Mouse (Mus musculus) 3134 (cell line): ENCODE measurements at regions not wholly inside any gene's neighbourhood (a gene's known extent, or its start where the extent isn't known, plus 50 kb on each side); places are given as distances from the start of the nearest gene placed in this dataset.

Source experiments
- DNase-seq: peaks from one replicate; pipeline ENCODE4 v3.0.0-alpha.2; 2011; ENCODE audit warnings: low spot score; ENCODE audit not compliant: insufficient read length; ENCODE audit errors: extremely low read depth

- DNase-seq, result no peak
Measured at GRCm38 (mm10) chr1:52553871-52554270, 53.4 kb upstream of the Nab1 start.

GRCm38 (mm10) chr1:52565812-52566211 is 64.7 kb upstream of the Nemp2 start:
- no peak for DNase-seq

- DNase-seq, result no peak
Measured at GRCm38 (mm10) chr1:52571674-52572073, 58.8 kb upstream of the Nemp2 start.

GRCm38 (mm10) chr1:52578298-52579056 is 52.0 kb upstream of the Nemp2 start:
- DNase-seq, result peak; percentile 25

- DNase-seq, result no peak
Measured at GRCm38 (mm10) chr1:52580132-52580896, 50.2 kb upstream of the Nemp2 start.
